Mouse (Mus musculus): ENCODE measurements around the gene Serpina3f. TPM values are rescaled to one million over a fixed set of nuclear protein-coding genes. Genes with fewer than 3 reads are reported as not detected.

The Serpina3f gene
- polyA plus RNA-seq (2015; fragmentation: Nextera tagmentation; extraction: Ambion mirVana), result 0.08 and 0.13 TPM in 2 replicates

GRCm38 (mm10) chr12:104214445-104214753, at the start of gene Serpina3f:
TSS of gene Serpina3f (plus strand) at chr12:104214544.
- Histone ChIP-seq H3K27ac (replicated peaks) (no peak within 1 kb of the TSS), H3K4me3 (no peak within 1 kb of the TSS), H3K9ac (replicated peaks) (no peak within 1 kb of the TSS), H3K36me3 (no peaks in the 10 kb centered on the region), H3K27me3 (no peaks in the 10 kb centered on the region), H3K4me2 (replicated peaks) (no peak within 1 kb of the TSS), H3K9me3 (no peaks in the 10 kb centered on the region), H3K4me1 (no peaks in the 10 kb centered on the region)
- no peak for ATAC-seq (replicated peaks)
- 75% methylated on average over 1 of the region's 1 CpGs for WGBS

DNA sequence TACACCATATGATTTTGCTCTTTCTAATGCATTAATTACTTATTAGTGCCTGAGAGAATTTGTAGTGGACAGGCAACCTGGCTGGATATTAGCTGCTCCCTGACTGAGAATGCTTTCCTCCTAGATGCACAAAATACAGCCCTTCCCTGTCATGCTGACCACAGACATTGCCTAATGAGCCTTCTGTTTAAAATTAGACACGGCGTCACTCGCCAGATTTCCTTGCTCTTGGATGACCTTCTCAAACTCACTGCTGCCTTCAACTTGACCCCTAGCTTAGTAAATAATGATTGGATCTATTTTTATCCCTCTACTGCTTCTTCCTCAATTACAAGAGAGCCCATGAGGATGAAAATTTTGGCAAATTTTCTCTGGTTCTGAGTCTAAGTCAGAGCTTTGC, 39.6 kb upstream of the Serpina3f start:
- no peaks in the 10 kb centered on the region for H3K9me3 ChIP-seq
- no peak overlapping the region for H3K9ac ChIP-seq (replicated peaks)
- H3K36me3 ChIP-seq, result no peaks in the 10 kb centered on the region
- no peak overlapping the region for H3K4me3 ChIP-seq
- WGBS, result 91% methylated on average over 3 of the region's 3 CpGs
- H3K27ac ChIP-seq (replicated peaks), result no peak overlapping the region
- no peaks in the 10 kb centered on the region for H3K4me1 ChIP-seq
- no peaks in the 10 kb centered on the region for H3K27me3 ChIP-seq
- H3K4me2 ChIP-seq (replicated peaks), result no peak overlapping the region
- ATAC-seq (replicated peaks), result no peak

GRCm38 (mm10) chr12:104175636-104176035, 38.7 kb upstream of the Serpina3f start:
- Histone ChIP-seq H3K27me3 (no peaks in the 10 kb centered on the region), H3K4me1 (no peaks in the 10 kb centered on the region), H3K27ac (replicated peaks) (no peak overlapping the region), H3K9me3 (no peaks in the 10 kb centered on the region), H3K4me3 (no peak overlapping the region), H3K4me2 (replicated peaks) (no peak overlapping the region), H3K36me3 (no peaks in the 10 kb centered on the region), H3K9ac (replicated peaks) (no peak overlapping the region)
- no peak for ATAC-seq (replicated peaks)
- 80% methylated on average over 3 of the region's 3 CpGs for WGBS

GRCm38 (mm10) chr12:104178577-104178976, 35.8 kb upstream of the Serpina3f start:
- no peaks in the 10 kb centered on the region for H3K36me3 ChIP-seq
- H3K9me3 ChIP-seq, result no peaks in the 10 kb centered on the region
- H3K4me1 ChIP-seq, result no peaks in the 10 kb centered on the region
- no peak overlapping the region for H3K9ac ChIP-seq (replicated peaks)
- H3K27ac ChIP-seq (replicated peaks), result no peak overlapping the region
- H3K4me3 ChIP-seq, result no peak overlapping the region
- no peak overlapping the region for H3K4me2 ChIP-seq (replicated peaks)
- ATAC-seq (replicated peaks), result no peak
- H3K27me3 ChIP-seq, result no peaks in the 10 kb centered on the region

GRCm38 (mm10) chr12:104178987-104179386, 35.4 kb upstream of the Serpina3f start:
- no peak for ATAC-seq (replicated peaks)
- Histone ChIP-seq H3K36me3 (no peaks in the 10 kb centered on the region), H3K4me1 (no peaks in the 10 kb centered on the region), H3K9ac (replicated peaks) (no peak overlapping the region), H3K27me3 (no peaks in the 10 kb centered on the region), H3K4me3 (no peak overlapping the region), H3K27ac (replicated peaks) (no peak overlapping the region), H3K4me2 (replicated peaks) (no peak overlapping the region), H3K9me3 (no peaks in the 10 kb centered on the region)
- WGBS, result 92% methylated on average over 2 of the region's 2 CpGs

DNA sequence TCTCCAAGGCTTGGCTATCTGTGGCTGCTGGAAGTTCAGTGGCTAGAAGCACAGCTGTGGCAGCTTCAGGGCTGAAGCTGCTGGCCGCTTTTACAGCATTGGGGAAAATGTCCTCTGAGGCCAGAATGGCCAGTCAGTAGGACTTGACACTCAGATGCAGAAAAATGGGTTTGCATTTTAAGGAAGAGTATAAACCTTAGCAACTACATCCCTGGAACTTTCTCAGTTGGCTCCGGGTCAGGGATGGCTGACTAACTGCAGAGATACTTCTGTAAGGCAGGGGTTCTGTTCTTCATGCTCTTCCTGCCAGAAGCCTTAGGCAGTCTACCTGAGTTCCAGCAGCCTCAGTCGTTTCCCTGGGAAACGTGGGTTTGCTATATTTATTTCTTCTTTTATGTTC, 29.3 kb upstream of the Serpina3f start:
- Histone ChIP-seq H3K4me1 (no peaks in the 10 kb centered on the region), H3K36me3 (no peaks in the 10 kb centered on the region), H3K27me3 (no peaks in the 10 kb centered on the region), H3K4me2 (replicated peaks) (no peak overlapping the region), H3K9ac (replicated peaks) (no peak overlapping the region), H3K4me3 (no peak overlapping the region), H3K9me3 (no peaks in the 10 kb centered on the region), H3K27ac (replicated peaks) (no peak overlapping the region)
- WGBS, result 81% methylated on average over 4 of the region's 4 CpGs
- no peak for ATAC-seq (replicated peaks)

GRCm38 (mm10) chr12:104186041-104186581, 28.2 kb upstream of the Serpina3f start:
- WGBS, result 90% methylated on average over 3 of the region's 3 CpGs
- Histone ChIP-seq H3K9me3 (no peaks in the 10 kb centered on the region), H3K36me3 (no peaks in the 10 kb centered on the region), H3K4me1 (no peaks in the 10 kb centered on the region), H3K27ac (replicated peaks) (no peak overlapping the region), H3K27me3 (no peaks in the 10 kb centered on the region), H3K4me3 (no peak overlapping the region), H3K4me2 (replicated peaks) (no peak overlapping the region), H3K9ac (replicated peaks) (no peak overlapping the region)
- ATAC-seq (replicated peaks), result no peak

- WGBS, result 83% methylated on average over 2 of the region's 2 CpGs
- no peaks in the 10 kb centered on the region for H3K36me3 ChIP-seq
Measured at GRCm38 (mm10) chr12:104189246-104189645, 25.1 kb upstream of the Serpina3f start.

DNA sequence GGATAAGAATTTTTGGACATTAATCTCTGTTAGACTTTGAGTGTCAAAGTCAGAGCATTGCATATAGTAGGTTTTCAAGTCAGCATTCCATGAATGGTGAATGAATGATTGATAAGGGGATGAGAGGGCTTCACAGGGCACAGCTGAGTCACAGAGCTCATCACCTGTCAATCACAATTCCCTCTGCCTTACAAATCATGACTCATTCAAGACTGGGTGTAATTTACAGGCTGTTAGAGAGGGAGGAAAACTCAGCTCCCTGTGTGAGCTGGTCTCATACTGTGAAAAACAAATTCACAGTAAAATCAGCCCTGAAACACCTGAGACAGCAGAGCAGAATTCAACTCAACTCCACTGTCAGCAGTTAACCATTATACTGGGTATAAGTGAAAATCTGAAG, 23.5 kb upstream of the Serpina3f start:
- no peak overlapping the region for H3K27ac ChIP-seq (replicated peaks)
- H3K9ac ChIP-seq (replicated peaks), result no peak overlapping the region
- ATAC-seq (replicated peaks), result no peak
- H3K4me1 ChIP-seq, result no peaks in the 10 kb centered on the region
- H3K9me3 ChIP-seq, result no peaks in the 10 kb centered on the region
- H3K4me2 ChIP-seq (replicated peaks), result no peak overlapping the region
- no peaks in the 10 kb centered on the region for H3K36me3 ChIP-seq
- H3K4me3 ChIP-seq, result no peak overlapping the region
- no peaks in the 10 kb centered on the region for H3K27me3 ChIP-seq

More at GRCm38 (mm10) chr12:104189246-104189645, 25.1 kb upstream of the Serpina3f start:
- H3K27me3 ChIP-seq, result no peaks in the 10 kb centered on the region
- no peak overlapping the region for H3K9ac ChIP-seq (replicated peaks)
- H3K4me1 ChIP-seq, result no peaks in the 10 kb centered on the region
- H3K27ac ChIP-seq (replicated peaks), result no peak overlapping the region
- H3K4me2 ChIP-seq (replicated peaks), result no peak overlapping the region
- no peak for ATAC-seq (replicated peaks)
- H3K4me3 ChIP-seq, result no peak overlapping the region
- no peaks in the 10 kb centered on the region for H3K9me3 ChIP-seq

- Histone ChIP-seq H3K27me3 (no peaks in the 10 kb centered on the region), H3K4me2 (replicated peaks) (no peak overlapping the region), H3K9me3 (no peaks in the 10 kb centered on the region), H3K9ac (replicated peaks) (no peak overlapping the region), H3K4me3 (no peak overlapping the region), H3K27ac (replicated peaks) (no peak overlapping the region), H3K4me1 (no peaks in the 10 kb centered on the region), H3K36me3 (no peaks in the 10 kb centered on the region)
- 77% methylated on average over 4 of the region's 4 CpGs for WGBS
- ATAC-seq (replicated peaks), result no peak
Measured at GRCm38 (mm10) chr12:104209149-104209548, 5.2 kb upstream of the Serpina3f start.

- no peak for ATAC-seq (replicated peaks)
- H3K9me3 ChIP-seq, result no peaks in the 10 kb centered on the region
- no peak overlapping the region for H3K4me2 ChIP-seq (replicated peaks)
- H3K9ac ChIP-seq (replicated peaks), result no peak overlapping the region
- no peaks in the 10 kb centered on the region for H3K4me1 ChIP-seq
- H3K4me3 ChIP-seq, result no peak overlapping the region
- H3K27me3 ChIP-seq, result no peaks in the 10 kb centered on the region
- no peaks in the 10 kb centered on the region for H3K36me3 ChIP-seq
- WGBS, result 97% methylated on average over 2 of the region's 2 CpGs
- H3K27ac ChIP-seq (replicated peaks), result no peak overlapping the region
Measured at GRCm38 (mm10) chr12:104209802-104210201, 4.5 kb upstream of the Serpina3f start.

DNA sequence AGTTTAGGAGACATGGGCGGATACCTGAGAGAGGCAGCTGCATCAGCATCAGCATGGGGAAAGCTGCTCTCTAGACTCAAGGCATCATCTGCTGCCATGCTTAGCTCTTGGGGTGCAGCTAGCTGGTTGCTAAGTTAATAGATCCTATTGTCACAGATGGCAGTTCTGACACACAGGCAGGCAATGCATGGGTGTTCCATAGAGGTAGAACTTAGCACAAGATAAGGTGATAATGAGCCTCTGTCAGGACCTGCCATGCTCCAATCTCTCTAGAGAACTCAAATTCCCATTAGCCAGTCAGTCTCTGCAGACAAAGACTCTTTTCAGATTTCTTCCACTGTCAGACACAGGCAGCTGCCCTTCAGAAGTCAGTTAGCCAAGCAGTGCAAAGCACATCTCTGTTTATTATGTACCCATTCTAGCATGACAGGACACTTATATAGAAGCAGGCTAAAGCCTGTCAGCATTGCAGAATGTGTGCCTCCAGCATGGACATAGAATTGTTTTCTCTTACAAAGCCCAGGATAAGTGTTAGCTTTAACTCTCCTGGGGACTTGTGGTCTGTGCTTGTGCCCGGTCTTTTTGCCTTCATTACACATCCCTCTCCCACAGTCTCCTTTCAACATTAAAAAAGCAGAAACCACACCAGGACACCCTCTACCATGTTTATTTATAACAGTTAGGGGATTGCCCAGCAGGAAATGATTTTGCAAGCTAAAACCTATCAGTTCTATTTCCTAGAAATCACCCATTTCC, 477 bp upstream of the Serpina3f start:
- no peaks in the 10 kb centered on the region for H3K36me3 ChIP-seq
- ATAC-seq (replicated peaks), result no peak
- H3K9ac ChIP-seq (replicated peaks), result no peak overlapping the region
- H3K4me2 ChIP-seq (replicated peaks), result no peak overlapping the region
- H3K9me3 ChIP-seq, result no peaks in the 10 kb centered on the region
- WGBS, result 54% methylated on average over 2 of the region's 2 CpGs
- H3K4me1 ChIP-seq, result no peaks in the 10 kb centered on the region
- no peak overlapping the region for H3K4me3 ChIP-seq
- H3K27ac ChIP-seq (replicated peaks), result no peak overlapping the region
- no peaks in the 10 kb centered on the region for H3K27me3 ChIP-seq

- ATAC-seq (replicated peaks), result no peak
- 100% methylated on average over 1 of the region's 1 CpGs for WGBS
- H3K36me3 ChIP-seq, result no peaks in the 10 kb centered on the region
Measured at GRCm38 (mm10) chr12:104215249-104215648, 905 bp downstream of the Serpina3f start.

More at GRCm38 (mm10) chr12:104215249-104215648, 905 bp downstream of the Serpina3f start:
- no peaks in the 10 kb centered on the region for H3K9me3 ChIP-seq
- H3K4me2 ChIP-seq (replicated peaks), result no peak overlapping the region
- no peak overlapping the region for H3K4me3 ChIP-seq
- no peak overlapping the region for H3K27ac ChIP-seq (replicated peaks)
- no peak overlapping the region for H3K9ac ChIP-seq (replicated peaks)
- no peaks in the 10 kb centered on the region for H3K4me1 ChIP-seq
- H3K27me3 ChIP-seq, result no peaks in the 10 kb centered on the region

All from forebrain, embryonic 15.5 days (tissue).